Mouse (Mus musculus): ENCODE results near the gene Pakap.

Pakap gene

GRCm38 (mm10) chr4:57841911-57842310, 273.9 kb downstream of the Pakap start:
- DNase-seq (ENCODE audit: low read depth) = no peak

- DNase-seq (ENCODE audit: low read depth) = no peak
These were observed 274.7 kb downstream of the Pakap start for GRCm38 (mm10) chr4:57842472-57843305.

- no peak for DNase-seq (ENCODE audit: low read depth)
These were observed 277.1 kb downstream of the Pakap start for GRCm38 (mm10) chr4:57845031-57845431.

GRCm38 (mm10) chr4:57845541-57846210, 277.7 kb downstream of the Pakap start:
- DNase-seq (ENCODE audit: low read depth) = no peak

- DNase-seq (ENCODE audit: low read depth) = no peak
These were observed 278.5 kb downstream of the Pakap start for GRCm38 (mm10) chr4:57846381-57846990.

- no peak for DNase-seq (ENCODE audit: low read depth)
These were observed 279.0 kb downstream of the Pakap start for GRCm38 (mm10) chr4:57846991-57847422.

- DNase-seq (ENCODE audit: low read depth) = no peak
These were observed 279.7 kb downstream of the Pakap start for GRCm38 (mm10) chr4:57847676-57848075.

- no peak for DNase-seq (ENCODE audit: low read depth)
These were observed 281.5 kb downstream of the Pakap start for GRCm38 (mm10) chr4:57849465-57849864.

- no peak for DNase-seq (ENCODE audit: low read depth)
These were observed 283.8 kb downstream of the Pakap start for GRCm38 (mm10) chr4:57851731-57852130.

GRCm38 (mm10) chr4:57852461-57853040, 284.6 kb downstream of the Pakap start:
- no peak for DNase-seq (ENCODE audit: low read depth)

- DNase-seq (ENCODE audit: low read depth) = no peak
These were observed 286.2 kb downstream of the Pakap start for GRCm38 (mm10) chr4:57854181-57854580.

- DNase-seq (ENCODE audit: low read depth) = no peak
These were observed 287.4 kb downstream of the Pakap start for GRCm38 (mm10) chr4:57855281-57855941.

- no peak for DNase-seq (ENCODE audit: low read depth)
These were observed 288.7 kb downstream of the Pakap start for GRCm38 (mm10) chr4:57856673-57857072.

- DNase-seq (ENCODE audit: low read depth) = no peak
These were observed 292.2 kb downstream of the Pakap start for GRCm38 (mm10) chr4:57860204-57860611.

- no peak for DNase-seq (ENCODE audit: low read depth)
These were observed 293.2 kb downstream of the Pakap start for GRCm38 (mm10) chr4:57861166-57861565.

GRCm38 (mm10) chr4:57861856-57862255, 293.9 kb downstream of the Pakap start:
- DNase-seq (ENCODE audit: low read depth) = no peak

GRCm38 (mm10) chr4:57862269-57862986, 294.4 kb downstream of the Pakap start:
- no peak for DNase-seq (ENCODE audit: low read depth)

GRCm38 (mm10) chr4:57866088-57866487, 298.1 kb downstream of the Pakap start:
- DNase-seq (ENCODE audit: low read depth) = no peak

- no peak for DNase-seq (ENCODE audit: low read depth)
These were observed 299.0 kb downstream of the Pakap start for GRCm38 (mm10) chr4:57866990-57867389.

- no peak for DNase-seq (ENCODE audit: low read depth)
These were observed 299.5 kb downstream of the Pakap start for GRCm38 (mm10) chr4:57867454-57867853.

- DNase-seq (ENCODE audit: low read depth) = no peak
These were observed 311.2 kb downstream of the Pakap start for GRCm38 (mm10) chr4:57879137-57879536.

Measured in induced T-regulatory cell, adult 2 months (primary cell).